ENCODE assay signal across 11 mouse cellular contexts in genomic region chr16:90297479-90298425, GRCm38 (mm10). TPM values are rescaled to one million over a fixed set of nuclear protein-coding genes. Genes with fewer than 3 reads are reported as not detected.
A peak's percentile ranks its signal among the peaks of the same experiment; 100 is the strongest.
DNase-seq lines count a peak whose midpoint lies in the region; ATAC-seq and TF ChIP-seq lines count a peak whose summit lies in the region.
"Had no signal": no experiment of that assay in that cellular context is flagged by ENCODE, and none has a peak within 500 bp of the region (broad histone marks: within the 10 kb centered on the region; RNA-seq: fewer than 3 reads in every experiment).

No protein-coding gene starts in this region.

- TF ChIP-seq CTCF in liver, postnatal 0 days (IDR thresholded peaks at IDR 0.05; ENCODE audit: low read depth): no peak
- TF ChIP-seq CTCF in stomach, postnatal 0 days (IDR thresholded peaks at IDR 0.05; ENCODE audit: low read depth): no peak

- peak overlapping the region; percentile 40; the same call in 1 of the 2 replicates for H3K4me2 ChIP-seq in liver, postnatal 0 days (ENCODE audit: low read depth, low read length)
- H3K4me2 ChIP-seq in stomach, postnatal 0 days (replicated peaks; ENCODE audit: low read depth): peak overlapping the region; percentile 25; the same call in 1 of the 2 replicates

- H3K36me3 ChIP-seq in heart, embryonic 10.5 days: no peaks in the 10 kb centered on the region
- H3K36me3 ChIP-seq in liver, postnatal 0 days (replicated peaks; ENCODE audit: insufficient read depth, low read length): no peaks in the 10 kb centered on the region
- no peaks in the 10 kb centered on the region for H3K36me3 ChIP-seq in stomach, postnatal 0 days (ENCODE audit: control insufficient read depth, insufficient read depth, low read length)

- H3K4me3 ChIP-seq in heart, embryonic 10.5 days: peak overlapping the region; percentile 23; the same call in 1 of the 2 replicates
- no peak overlapping the region for H3K4me3 ChIP-seq in liver, postnatal 0 days (ENCODE audit: low read depth, low read length)
- H3K4me3 ChIP-seq in stomach, postnatal 0 days (ENCODE audit: low read depth, low read length): no peak overlapping the region

- no peaks in the 10 kb centered on the region for H3K9me3 ChIP-seq in heart, embryonic 10.5 days
- no peaks in the 10 kb centered on the region for H3K9me3 ChIP-seq in liver, postnatal 0 days (ENCODE audit: low read length)
- no peaks in the 10 kb centered on the region for H3K9me3 ChIP-seq in stomach, postnatal 0 days (ENCODE audit: control insufficient read depth, low read length)

- H3K4me1 ChIP-seq in heart, embryonic 10.5 days: peaks cover 6% of the 10 kb centered on the region; the same call in 1 of the 2 replicates
- no peaks in the 10 kb centered on the region for H3K4me1 ChIP-seq in liver, postnatal 0 days (ENCODE audit: insufficient read depth)
- H3K4me1 ChIP-seq in stomach, postnatal 0 days (replicated peaks; ENCODE audit: control insufficient read depth, insufficient read depth): no peaks in the 10 kb centered on the region

- peak; percentile 71 for DNase-seq in heart, embryonic 10.5 days (ENCODE audit: low spot score)
- no peak for DNase-seq in heart, postnatal 10 days
- peak; percentile 50 for DNase-seq in retina, postnatal 1 day
- no peak for DNase-seq in retina, embryonic 14.5 days (ENCODE audit: low spot score)
- DNase-seq in liver, postnatal 0 days: no peak
- DNase-seq in stomach, postnatal 0 days (ENCODE audit: low spot score): no peak
- no peak for DNase-seq in thymus, postnatal 4 days
- DNase-seq in cerebellum, adult 18-20 months: no peak
- DNase-seq: adrenal gland, adult 8-10 months; kidney, postnatal 14 days; lung, postnatal 10 days had no signal

- intact Hi-C loops in heart, postnatal 10 days (cut with DNase I): no loop called here

- H3K27me3 ChIP-seq in heart, embryonic 10.5 days (ENCODE audit: insufficient read depth, poor library complexity, severe bottlenecking): 0 out of 2 replicates have a peak, but pooled peaks cover 17% of the 10 kb centered on the region
- 0 out of 2 replicates have a peak, but pooled peaks cover 5% of the 10 kb centered on the region for H3K27me3 ChIP-seq in liver, postnatal 0 days (ENCODE audit: insufficient read depth, low read length)
- H3K27me3 ChIP-seq in stomach, postnatal 0 days (ENCODE audit: control insufficient read depth, insufficient read depth, low read length): no peaks in the 10 kb centered on the region

- no peak overlapping the region for H3K27ac ChIP-seq in heart, embryonic 10.5 days
- no peak overlapping the region for H3K27ac ChIP-seq in liver, postnatal 0 days (ENCODE audit: low read depth)
- no peak overlapping the region for H3K27ac ChIP-seq in stomach, postnatal 0 days (replicated peaks)

- no peak for ATAC-seq in liver, postnatal 0 days
- ATAC-seq in stomach, postnatal 0 days (ENCODE audit: low FRiP score, low TSS enrichment): no peak

- no peak overlapping the region for H3K9ac ChIP-seq in liver, postnatal 0 days (replicated peaks)
- H3K9ac ChIP-seq in stomach, postnatal 0 days (ENCODE audit: low read length): no peak overlapping the region

- 20% methylated on average over 21 of the region's 22 CpGs for WGBS in heart, embryonic 10.5 days
- 34% methylated on average over 21 of the region's 22 CpGs for WGBS in liver, postnatal 0 days (ENCODE audit: insufficient replicate concordance)
- 34% methylated on average over 20 of the region's 22 CpGs for WGBS in stomach, postnatal 0 days

- TF ChIP-seq EP300 in liver, postnatal 0 days (IDR thresholded peaks at IDR 0.05; ENCODE audit: low read depth): no peak
- TF ChIP-seq EP300 in stomach, postnatal 0 days (optimal IDR thresholded peaks at IDR 0.05): no peak

RNA-seq across cellular contexts. Expression of gene Scaf4, which starts 13.4 kb away (rescaled TPM):
- 22.1 and 30.4 TPM in 2 replicates for polyA plus RNA-seq in heart, embryonic 10.5 days (2016; fragmentation: Nextera tagmentation; extraction: Ambion mirVana)
- total RNA-seq in heart, postnatal 10 days (2021): 10 to 100 TPM; 26.8 to 31.2 TPM
- 6.2 TPM in 2 replicates for polyA plus RNA-seq in liver, postnatal 0 days (2015; fragmentation: Nextera tagmentation; extraction: Ambion mirVana)
- 8.3 and 9.8 TPM in 2 replicates for polyA plus RNA-seq in stomach, postnatal 0 days (2015; fragmentation: Nextera tagmentation; extraction: Ambion mirVana)

Comparison
In these comparisons a context has a peak if more than half of its experiments do, and no peak if none do; other contexts are left out.
1. DNase-seq: peak in heart, embryonic 10.5 days (single experiment) and retina, postnatal 1 day (single experiment); none in heart, postnatal 10 days (0 of 2), retina, embryonic 14.5 days (single experiment), liver, postnatal 0 days (single experiment), stomach, postnatal 0 days (single experiment), thymus, postnatal 4 days (single experiment) and cerebellum, adult 18-20 months (0 of 2).